Mouse (Mus musculus): Measurements from ENCODE around the gene Mif4gd. TPM values are rescaled to one million over a fixed set of nuclear protein-coding genes. Genes with fewer than 3 reads are reported as not detected.

Gene Mif4gd
- polyA plus RNA-seq, 1 experiment from 2014 or later, result 18.2 TPM

DNA sequence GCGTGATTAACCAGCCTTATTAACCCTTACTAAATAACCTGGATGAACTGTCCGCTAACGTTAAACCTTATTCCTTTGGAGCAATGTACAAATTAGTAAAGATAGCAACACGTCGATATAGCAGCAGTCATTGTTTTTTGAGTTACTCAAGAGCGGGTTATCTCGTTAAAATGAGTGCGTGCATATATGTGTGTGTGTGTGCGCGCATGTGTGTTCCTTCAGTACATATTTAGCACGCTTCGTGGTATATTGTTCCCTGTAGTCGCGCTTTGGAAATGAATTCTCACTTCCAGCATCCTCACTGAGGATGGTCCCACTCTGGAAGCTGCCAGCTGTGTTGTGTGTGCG, 9.7 kb downstream of the Mif4gd start:
- no peaks in the 10 kb centered on the region for H3K9me3 ChIP-seq (replicated peaks)
- 8% methylated on average over 15 of the region's 15 CpGs for WGBS
- peaks cover 66% of the 10 kb centered on the region for H3K36me3 ChIP-seq

DNA sequence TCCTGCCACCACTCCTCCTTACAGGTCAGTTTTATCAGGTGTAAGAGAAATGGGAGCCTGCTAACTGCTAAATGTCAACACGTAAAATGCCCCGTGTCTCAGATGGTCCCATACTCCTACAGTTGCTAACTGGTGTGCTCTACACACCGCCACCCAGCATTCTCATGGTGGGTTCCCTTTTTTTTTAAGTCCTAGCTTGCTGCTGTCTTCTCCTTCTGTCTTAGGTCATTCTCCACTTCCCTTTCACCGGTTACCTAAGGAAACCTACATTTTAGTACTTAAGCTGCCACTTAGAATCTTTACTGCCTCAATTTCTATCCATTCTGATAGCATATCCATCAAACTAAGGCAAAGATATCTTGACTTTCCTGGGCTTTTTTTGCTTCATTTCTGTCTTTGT, 11.6 kb downstream of the Mif4gd start:
- DNase-seq (ENCODE audit: low spot score), result no peak
- Histone ChIP-seq H3K4me3 (no peak overlapping the region), H3K27ac (no peak overlapping the region), H3K27me3 (ENCODE audit: low read depth, poor library complexity, severe bottlenecking) (no peaks in the 10 kb centered on the region), H3K4me1 (peaks cover 23% of the 10 kb centered on the region), H3K9me3 (replicated peaks) (no peaks in the 10 kb centered on the region), H3K36me3 (peaks cover 66% of the 10 kb centered on the region)
- WGBS, result 93% methylated on average over 4 of the region's 4 CpGs

More for the DNA sequence above, 9.7 kb downstream of the Mif4gd start:
- Histone ChIP-seq H3K27me3 (ENCODE audit: low read depth, poor library complexity, severe bottlenecking) (no peaks in the 10 kb centered on the region), H3K4me1 (peaks cover 23% of the 10 kb centered on the region), H3K27ac (peak overlapping the region; percentile 99), H3K4me3 (peak overlapping the region; percentile 100)
- no peak for DNase-seq (ENCODE audit: low spot score)

DNA sequence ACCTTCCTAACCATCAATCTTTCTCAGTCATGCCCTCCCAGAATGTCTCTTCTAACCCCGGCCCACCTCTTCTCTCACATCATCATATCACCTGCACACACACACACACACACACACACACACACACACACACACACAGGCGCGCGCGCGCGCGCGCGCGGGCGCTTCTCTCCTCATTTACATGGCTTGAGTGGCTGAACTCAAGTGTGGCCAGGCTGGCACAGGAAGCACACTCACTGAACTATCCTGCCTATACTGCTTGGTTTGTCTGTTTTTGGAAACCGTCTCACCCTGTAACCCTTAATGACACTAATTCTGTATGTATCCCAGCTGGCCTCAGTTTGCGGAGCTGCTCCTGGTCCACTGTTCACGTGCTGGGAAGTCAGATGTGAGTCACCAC, 12.0 kb downstream of the Mif4gd start:
- no peak for DNase-seq (ENCODE audit: low spot score)
- no peaks in the 10 kb centered on the region for H3K27me3 ChIP-seq (ENCODE audit: low read depth, poor library complexity, severe bottlenecking)
- H3K27ac ChIP-seq, result no peak overlapping the region
- WGBS, result 95% methylated on average over 15 of the region's 15 CpGs
- no peak overlapping the region for H3K4me3 ChIP-seq
- H3K36me3 ChIP-seq, result peaks cover 66% of the 10 kb centered on the region
- H3K9me3 ChIP-seq (replicated peaks), result no peaks in the 10 kb centered on the region
- H3K4me1 ChIP-seq, result peaks cover 23% of the 10 kb centered on the region

DNA sequence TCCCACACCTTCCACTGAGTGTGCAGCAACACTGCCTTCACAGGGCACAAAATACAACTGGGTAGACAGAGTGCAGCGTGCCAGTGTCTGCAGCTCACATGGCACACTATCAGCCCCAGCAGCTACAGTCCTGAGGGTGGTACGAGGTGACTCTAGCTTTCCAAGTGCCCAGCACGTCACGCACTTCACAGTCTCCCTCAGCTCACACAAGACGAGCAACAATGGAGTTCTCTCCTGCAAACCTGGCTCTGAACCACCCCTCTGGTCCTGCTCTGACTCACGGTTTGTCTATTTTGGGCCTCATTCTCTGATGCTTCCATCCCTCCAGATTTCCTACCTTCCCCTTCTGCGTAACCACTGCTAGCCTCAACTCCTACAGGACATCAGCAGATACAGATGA, 13.0 kb downstream of the Mif4gd start:
- DNase-seq (ENCODE audit: low spot score), result no peak
- Histone ChIP-seq H3K4me1 (peaks cover 17% of the 10 kb centered on the region), H3K4me3 (no peak overlapping the region), H3K27ac (no peak overlapping the region), H3K27me3 (ENCODE audit: low read depth, poor library complexity, severe bottlenecking) (no peaks in the 10 kb centered on the region), H3K9me3 (replicated peaks) (no peaks in the 10 kb centered on the region), H3K36me3 (peaks cover 72% of the 10 kb centered on the region)
- 96% methylated on average over 7 of the region's 7 CpGs for WGBS

DNA sequence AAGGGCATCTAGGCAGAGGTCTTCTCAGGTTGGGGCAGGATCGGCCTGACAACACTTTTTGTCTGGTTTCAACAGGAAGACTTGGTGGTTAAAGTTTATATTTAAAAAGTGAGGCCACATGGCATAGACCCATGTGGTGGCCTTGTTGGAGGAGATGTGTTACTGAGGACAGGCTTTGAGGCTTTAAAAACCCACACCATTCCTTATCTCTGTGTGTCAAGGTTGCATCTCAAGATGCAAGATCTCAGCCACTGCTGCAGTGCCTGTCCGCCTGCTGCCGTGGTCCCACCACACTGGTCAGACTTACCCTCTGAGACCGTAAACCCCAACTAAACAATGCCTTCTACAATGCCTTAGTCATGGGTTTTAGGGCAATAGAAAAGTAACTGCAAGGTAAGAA, 14.5 kb downstream of the Mif4gd start:
- DNase-seq (ENCODE audit: low spot score), result no peak
- Histone ChIP-seq H3K27ac (no peak overlapping the region), H3K4me1 (peaks cover 13% of the 10 kb centered on the region), H3K36me3 (peaks cover 86% of the 10 kb centered on the region), H3K9me3 (replicated peaks) (no peaks in the 10 kb centered on the region), H3K4me3 (no peak overlapping the region), H3K27me3 (ENCODE audit: low read depth, poor library complexity, severe bottlenecking) (no peaks in the 10 kb centered on the region)
- 94% methylated on average over 4 of the region's 4 CpGs for WGBS

DNA sequence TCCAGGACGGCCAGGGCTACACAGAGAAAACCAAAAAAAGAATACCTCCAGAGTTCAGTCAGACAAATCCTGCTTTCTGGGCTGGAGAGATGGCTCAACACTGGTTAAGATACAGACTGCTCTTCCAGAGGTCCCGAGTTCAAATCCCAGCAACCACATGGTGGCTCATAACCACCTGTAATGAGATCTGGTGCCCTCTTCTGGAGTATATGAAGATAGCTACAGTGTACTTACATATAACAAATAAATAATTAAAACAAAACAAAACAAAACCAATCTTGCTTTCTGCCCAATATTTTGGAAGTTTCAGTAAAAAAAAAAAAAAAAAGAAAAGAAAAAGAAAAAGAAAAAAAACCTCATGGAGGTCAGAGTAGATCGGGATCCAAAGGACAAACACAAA, 17.6 kb downstream of the Mif4gd start:
- no peak overlapping the region for H3K4me3 ChIP-seq
- H3K36me3 ChIP-seq, result peaks cover 97% of the 10 kb centered on the region
- H3K9me3 ChIP-seq (replicated peaks), result no peaks in the 10 kb centered on the region
- H3K27me3 ChIP-seq (ENCODE audit: low read depth, poor library complexity, severe bottlenecking), result no peaks in the 10 kb centered on the region
- 96% methylated on average over 3 of the region's 3 CpGs for WGBS
- DNase-seq (ENCODE audit: low spot score), result no peak
- H3K4me1 ChIP-seq, result no peaks in the 10 kb centered on the region
- no peak overlapping the region for H3K27ac ChIP-seq

DNA sequence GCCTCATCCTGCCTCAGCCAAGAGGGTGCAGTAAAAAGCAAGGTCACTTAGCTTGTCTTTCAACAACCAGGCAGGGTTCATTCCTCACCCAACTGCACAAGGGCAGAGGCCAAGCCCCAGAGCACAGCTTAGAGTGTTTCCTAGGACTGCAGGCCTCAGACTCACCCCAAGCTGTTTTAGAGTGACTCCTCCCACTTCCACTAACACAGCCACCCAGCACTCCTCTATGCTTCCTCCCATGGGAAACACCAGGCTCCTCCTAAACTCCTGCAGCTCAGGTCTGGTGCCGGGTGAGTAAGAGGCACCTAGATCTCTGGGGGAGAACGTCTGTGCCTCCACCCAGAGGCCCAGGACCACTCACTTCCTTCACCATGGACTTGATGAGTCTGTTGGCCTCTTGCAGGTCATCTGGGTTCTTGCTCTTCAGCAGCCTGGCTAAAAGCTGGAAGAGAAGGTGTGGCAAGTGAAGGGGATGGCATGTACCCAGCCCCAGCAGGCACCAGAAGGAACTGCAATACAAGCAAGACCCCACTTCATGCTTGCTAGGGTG, 22.2 kb downstream of the Mif4gd start:
- DNase-seq (ENCODE audit: low spot score), result no peak
- H3K36me3 ChIP-seq, result peaks cover 97% of the 10 kb centered on the region
- no peak overlapping the region for H3K27ac ChIP-seq
- no peaks in the 10 kb centered on the region for H3K27me3 ChIP-seq (ENCODE audit: low read depth, poor library complexity, severe bottlenecking)
- WGBS, result 77% methylated on average over 2 of the region's 2 CpGs
- H3K4me1 ChIP-seq, result no peaks in the 10 kb centered on the region
- no peak overlapping the region; the same call in 1 of the 2 replicates for H3K4me3 ChIP-seq
- no peaks in the 10 kb centered on the region for H3K9me3 ChIP-seq (replicated peaks)

DNA sequence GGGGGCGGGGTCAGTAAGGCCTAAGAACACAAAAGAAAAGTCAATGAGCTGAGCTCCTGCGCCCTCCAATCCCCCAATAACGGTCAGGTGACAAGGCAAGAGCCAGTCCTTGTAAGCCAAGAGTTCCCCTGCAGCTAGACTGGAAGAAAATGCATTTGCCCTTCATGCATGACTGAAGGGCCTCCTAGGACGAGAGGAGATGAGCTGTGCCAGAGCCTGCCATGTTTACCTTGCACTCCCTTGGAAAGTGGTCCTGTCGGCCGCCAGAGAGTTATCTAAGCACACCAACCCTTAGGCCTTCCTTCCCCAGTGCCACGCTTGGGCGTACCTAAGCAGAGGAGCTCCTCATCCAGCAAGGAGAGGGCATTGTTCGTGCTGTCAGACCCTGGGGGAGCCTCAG, 24.8 kb downstream of the Mif4gd start:
- 92% methylated on average over 9 of the region's 9 CpGs for WGBS
- Histone ChIP-seq H3K27ac (no peak overlapping the region), H3K4me3 (no peak overlapping the region), H3K36me3 (peaks cover 97% of the 10 kb centered on the region), H3K9me3 (replicated peaks) (no peaks in the 10 kb centered on the region), H3K27me3 (ENCODE audit: low read depth, poor library complexity, severe bottlenecking) (no peaks in the 10 kb centered on the region), H3K4me1 (no peaks in the 10 kb centered on the region)
- DNase-seq (ENCODE audit: low spot score), result no peak

DNA sequence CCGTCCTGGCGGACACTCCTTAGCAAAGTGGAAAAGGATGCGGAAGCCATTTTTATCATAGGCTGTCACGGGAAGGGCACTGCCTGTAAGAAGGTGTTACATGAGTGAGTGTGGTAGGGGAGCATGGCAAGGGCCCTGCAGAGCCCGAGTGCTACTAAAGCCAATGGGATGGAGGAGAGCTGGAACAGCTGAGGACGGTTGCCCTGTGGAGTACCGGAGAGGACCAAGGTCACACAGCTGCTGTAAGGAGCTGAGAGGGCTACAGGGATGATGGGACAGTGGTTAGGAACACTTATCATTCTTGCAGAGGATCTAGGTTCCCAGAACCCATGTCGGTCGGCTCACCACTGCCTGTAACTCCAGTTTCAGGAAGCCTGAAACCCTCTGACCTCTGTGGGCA, 26.4 kb downstream of the Mif4gd start:
- Histone ChIP-seq H3K27me3 (ENCODE audit: low read depth, poor library complexity, severe bottlenecking) (no peaks in the 10 kb centered on the region), H3K4me3 (no peak overlapping the region), H3K27ac (no peak overlapping the region), H3K4me1 (no peaks in the 10 kb centered on the region), H3K9me3 (replicated peaks) (no peaks in the 10 kb centered on the region), H3K36me3 (peaks cover 97% of the 10 kb centered on the region)
- no peak for DNase-seq (ENCODE audit: low spot score)
- WGBS, result 88% methylated on average over 9 of the region's 9 CpGs

DNA sequence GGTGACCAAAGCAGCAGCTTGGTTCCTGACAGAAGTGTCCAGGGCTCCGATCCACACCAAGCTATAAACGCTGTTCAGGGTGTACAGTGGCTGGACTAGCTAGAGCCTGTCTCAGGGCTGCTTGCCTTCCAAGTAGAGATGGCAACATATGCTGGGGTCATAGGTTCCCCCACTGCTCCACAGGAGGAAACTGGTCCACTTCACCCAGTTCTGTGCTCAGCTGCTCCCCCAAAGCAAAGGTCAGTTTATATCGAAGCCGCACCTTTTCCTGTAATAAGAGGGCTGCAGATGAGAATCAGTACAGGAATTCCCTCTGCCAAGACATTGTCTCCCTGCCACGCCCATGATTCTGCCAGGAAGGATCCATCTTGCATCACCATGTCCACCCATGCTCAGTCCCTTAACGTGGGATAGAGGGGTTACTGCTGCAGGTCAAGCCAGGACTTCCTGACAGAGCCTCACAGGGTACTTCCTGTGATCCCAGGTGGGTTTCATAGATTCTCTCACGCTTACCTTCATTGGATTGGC, 27.1 kb downstream of the Mif4gd start:
- Histone ChIP-seq H3K4me3 (no peak overlapping the region), H3K9me3 (replicated peaks) (no peaks in the 10 kb centered on the region), H3K27me3 (ENCODE audit: low read depth, poor library complexity, severe bottlenecking) (no peaks in the 10 kb centered on the region), H3K36me3 (peaks cover 97% of the 10 kb centered on the region), H3K4me1 (no peaks in the 10 kb centered on the region), H3K27ac (no peak overlapping the region)
- 88% methylated on average over 7 of the region's 7 CpGs for WGBS
- no peak for DNase-seq (ENCODE audit: low spot score)

DNA sequence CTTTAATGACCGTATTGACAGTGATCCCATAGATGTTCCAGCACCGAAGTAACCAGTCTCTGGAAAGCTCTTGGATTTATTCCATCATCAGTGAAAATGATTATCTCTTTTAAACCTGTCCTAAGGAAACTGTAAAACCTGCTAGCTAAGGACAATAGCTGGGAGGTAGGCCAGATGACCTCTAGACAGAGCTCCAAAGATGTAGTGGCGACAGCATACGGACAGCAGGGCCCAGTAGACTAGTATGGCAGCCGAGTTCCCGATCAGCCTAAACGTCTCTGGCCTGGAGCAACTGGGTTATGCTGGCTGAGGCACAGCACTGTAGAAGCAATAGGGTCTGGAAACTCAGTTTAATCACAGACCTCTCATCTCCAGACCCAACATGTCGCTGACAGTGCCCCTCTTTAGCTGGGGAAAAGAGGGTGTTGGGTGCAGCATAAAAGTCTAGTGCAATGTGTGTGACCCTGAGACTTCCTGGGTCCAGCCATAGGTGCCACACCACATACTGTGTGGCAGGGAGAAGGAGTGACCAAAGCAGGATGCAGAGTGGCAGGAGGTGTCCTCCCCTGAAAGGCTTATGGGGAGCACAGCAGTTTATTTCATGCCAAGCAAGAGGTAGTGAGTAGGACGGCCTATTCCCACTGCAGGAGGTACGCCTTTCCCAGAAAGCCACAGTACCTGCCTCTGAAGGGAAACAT, 28.2 kb downstream of the Mif4gd start:
- Histone ChIP-seq H3K27me3 (ENCODE audit: low read depth, poor library complexity, severe bottlenecking) (no peaks in the 10 kb centered on the region), H3K9me3 (replicated peaks) (no peaks in the 10 kb centered on the region), H3K4me1 (no peaks in the 10 kb centered on the region), H3K36me3 (peaks cover 96% of the 10 kb centered on the region), H3K27ac (no peak overlapping the region), H3K4me3 (no peak overlapping the region)
- no peak for DNase-seq (ENCODE audit: low spot score)
- 89% methylated on average over 10 of the region's 10 CpGs for WGBS

DNA sequence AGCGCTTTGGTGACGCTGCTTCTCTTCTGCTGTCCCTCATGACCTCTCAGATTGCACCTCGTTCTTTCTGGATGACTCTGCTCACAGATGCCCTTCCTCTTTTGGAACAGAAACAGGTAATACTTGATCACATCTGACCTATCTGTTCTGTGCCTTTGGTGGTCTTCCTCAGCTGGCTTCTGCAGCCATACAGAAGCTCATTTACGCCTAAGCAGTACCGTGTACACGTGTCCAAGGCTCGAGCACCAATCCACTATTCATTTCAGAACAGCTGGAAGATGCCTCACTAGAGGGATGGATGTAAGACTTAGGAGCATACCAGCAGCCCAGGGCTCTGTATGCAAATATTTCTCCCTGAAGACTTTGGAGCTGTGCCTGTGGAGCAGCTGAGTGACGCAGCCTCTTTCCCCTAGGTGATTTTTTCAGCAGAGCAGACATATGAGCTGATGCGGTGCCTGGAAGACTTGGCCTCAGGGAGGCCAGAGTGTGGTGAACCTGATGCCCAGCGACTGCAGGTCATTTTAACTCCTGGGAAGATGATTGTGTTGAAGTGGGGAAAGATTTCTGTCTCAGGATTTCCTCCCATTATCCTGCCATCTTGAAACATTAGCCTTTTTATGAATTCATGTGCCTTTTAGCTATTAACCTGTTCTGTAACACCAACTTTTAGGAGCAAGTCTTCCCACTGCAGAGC, 29.7 kb downstream of the Mif4gd start:
- Histone ChIP-seq H3K36me3 (peaks cover 99% of the 10 kb centered on the region), H3K9me3 (replicated peaks) (no peaks in the 10 kb centered on the region), H3K27ac (no peak overlapping the region), H3K27me3 (ENCODE audit: low read depth, poor library complexity, severe bottlenecking) (no peaks in the 10 kb centered on the region), H3K4me3 (no peak overlapping the region), H3K4me1 (no peaks in the 10 kb centered on the region)
- no peak for DNase-seq (ENCODE audit: low spot score)
- WGBS, result 86% methylated on average over 10 of the region's 10 CpGs

DNA sequence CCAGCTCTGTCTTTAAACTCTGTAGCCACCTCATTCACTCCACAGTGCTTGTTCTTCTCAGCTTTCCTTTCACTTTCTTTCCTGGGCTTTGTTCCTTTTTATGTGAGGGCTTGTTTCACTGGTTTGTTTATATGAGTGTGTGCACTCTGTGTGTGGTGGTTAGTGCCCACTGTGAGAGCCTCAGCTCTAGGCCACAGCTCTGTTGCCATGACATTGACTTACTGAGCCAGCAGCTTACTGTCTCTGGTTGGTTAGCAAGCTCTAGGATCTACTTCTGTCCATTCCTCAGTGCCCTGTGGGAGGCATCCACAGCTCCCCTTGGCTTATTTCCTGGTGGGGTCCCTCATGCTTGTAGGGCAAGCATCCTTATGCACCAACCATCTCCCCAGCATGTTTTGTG, 33.7 kb downstream of the Mif4gd start:
- Histone ChIP-seq H3K9me3 (replicated peaks) (no peaks in the 10 kb centered on the region), H3K27ac (no peak overlapping the region), H3K27me3 (ENCODE audit: low read depth, poor library complexity, severe bottlenecking) (no peaks in the 10 kb centered on the region), H3K36me3 (peaks cover 82% of the 10 kb centered on the region), H3K4me1 (no peaks in the 10 kb centered on the region), H3K4me3 (no peak overlapping the region)
- DNase-seq (ENCODE audit: low spot score), result no peak

Measured in limb, embryonic 10.5 days (tissue).